Mouse (Mus musculus): ENCODE data around the gene Xlr4c. TPM values are rescaled to one million over a fixed set of nuclear protein-coding genes. Genes with fewer than 3 reads are reported as not detected.

Gene Xlr4c
- polyA plus RNA-seq, 1 experiment from 2014 or later: not detected

Other genes starting within 250 kb of the Xlr4c start
- 0.09 and 0.15 TPM in 2 replicates for gene Pnma5, start 206.0 kb downstream of the Xlr4c start, polyA plus RNA-seq (2016; fragmentation: Nextera tagmentation; extraction: Ambion mirVana)
- gene Pnma3, start 178.3 kb downstream of the Xlr4c start, polyA plus RNA-seq (2016; fragmentation: Nextera tagmentation; extraction: Ambion mirVana): 0.26 and 0.27 TPM in 2 replicates
- gene Xlr4a, start 160.7 kb downstream of the Xlr4c start, polyA plus RNA-seq (2016; fragmentation: Nextera tagmentation; extraction: Ambion mirVana): 0.65 and 0.87 TPM in 2 replicates
- 3.8 and 5.0 TPM in 2 replicates for gene Xlr3a, start 146.0 kb downstream of the Xlr4c start, polyA plus RNA-seq (2016; fragmentation: Nextera tagmentation; extraction: Ambion mirVana)
- 0.08 TPM in 1 of 2 replicates, not detected in the other for gene Gm14685, start 126.1 kb downstream of the Xlr4c start, polyA plus RNA-seq (2016; fragmentation: Nextera tagmentation; extraction: Ambion mirVana)
- gene Xlr5b, start 94.3 kb downstream of the Xlr4c start, polyA plus RNA-seq (2016; fragmentation: Nextera tagmentation; extraction: Ambion mirVana): not detected in 2 replicates
- not detected in 2 replicates for gene DXBay18, start 93.7 kb downstream of the Xlr4c start, polyA plus RNA-seq (2016; fragmentation: Nextera tagmentation; extraction: Ambion mirVana)
- not detected in 2 replicates for gene Spin2d, start 66.1 kb downstream of the Xlr4c start, polyA plus RNA-seq (2016; fragmentation: Nextera tagmentation; extraction: Ambion mirVana)
- gene Xlr3b, start 50.9 kb downstream of the Xlr4c start, polyA plus RNA-seq (2016; fragmentation: Nextera tagmentation; extraction: Ambion mirVana): 14.4 and 15.3 TPM in 2 replicates
- gene Xlr4b, start 28.8 kb downstream of the Xlr4c start, polyA plus RNA-seq (2016; fragmentation: Nextera tagmentation; extraction: Ambion mirVana): 0.67 and 0.73 TPM in 2 replicates
- gene F8a, start 14.8 kb downstream of the Xlr4c start, polyA plus RNA-seq (2016; fragmentation: Nextera tagmentation; extraction: Ambion mirVana): 11.3 and 11.4 TPM in 2 replicates
- gene Xlr3c, start 22.3 kb upstream of the Xlr4c start, polyA plus RNA-seq (2016; fragmentation: Nextera tagmentation; extraction: Ambion mirVana): 0.16 and 0.40 TPM in 2 replicates
- gene Xlr5a, start 49.8 kb upstream of the Xlr4c start, polyA plus RNA-seq (2016; fragmentation: Nextera tagmentation; extraction: Ambion mirVana): not detected in 2 replicates
- not detected in 2 replicates for gene Xlr5c, start 49.8 kb upstream of the Xlr4c start, polyA plus RNA-seq (2016; fragmentation: Nextera tagmentation; extraction: Ambion mirVana)
- not detected in 2 replicates for gene Gm45015, start 93.7 kb upstream of the Xlr4c start, polyA plus RNA-seq (2016; fragmentation: Nextera tagmentation; extraction: Ambion mirVana)
- gene Zfp275, start 99.5 kb upstream of the Xlr4c start, polyA plus RNA-seq (2016; fragmentation: Nextera tagmentation; extraction: Ambion mirVana): 23.1 and 26.1 TPM in 2 replicates
- gene Gm18336, start 155.6 kb upstream of the Xlr4c start, polyA plus RNA-seq (2016; fragmentation: Nextera tagmentation; extraction: Ambion mirVana): not detected in 2 replicates
- gene Zfp92, start 168.0 kb upstream of the Xlr4c start, polyA plus RNA-seq (2016; fragmentation: Nextera tagmentation; extraction: Ambion mirVana): 0.28 and 0.36 TPM in 2 replicates
- not detected in 2 replicates for gene Trex2, start 192.2 kb upstream of the Xlr4c start, polyA plus RNA-seq (2016; fragmentation: Nextera tagmentation; extraction: Ambion mirVana)
- gene Haus7, start 215.9 kb upstream of the Xlr4c start, polyA plus RNA-seq (2016; fragmentation: Nextera tagmentation; extraction: Ambion mirVana): 83.9 and 87.7 TPM in 2 replicates
- gene Bgn, start 240.5 kb upstream of the Xlr4c start, polyA plus RNA-seq (2016; fragmentation: Nextera tagmentation; extraction: Ambion mirVana): 16.7 and 23.4 TPM in 2 replicates